ENCODE assay signal across 13 mouse cellular contexts in genomic region chr1:193496265-193497183, GRCm38 (mm10).
DNase-seq lines count a peak whose midpoint lies in the region; ATAC-seq and TF ChIP-seq lines count a peak whose summit lies in the region.
"Had no signal": no experiment of that assay in that cellular context is flagged by ENCODE, and none has a peak within 500 bp of the region (broad histone marks: within the 10 kb centered on the region; RNA-seq: fewer than 3 reads in every experiment).

No protein-coding gene starts in this region.

- H3K9me3 ChIP-seq in embryonic facial prominence, embryonic 12.5 days = no peaks in the 10 kb centered on the region
- no peaks in the 10 kb centered on the region for H3K9me3 ChIP-seq in forebrain, embryonic 15.5 days
- H3K9me3 ChIP-seq in limb, embryonic 13.5 days = no peaks in the 10 kb centered on the region
- no peaks in the 10 kb centered on the region for H3K9me3 ChIP-seq in heart, embryonic 11.5 days (replicated peaks; ENCODE audit: control insufficient read depth, low read length)

- no peak for TF ChIP-seq CTCF in layer of hippocampus, adult 2 months (conservative IDR thresholded peaks at IDR 0.05)

- no peak overlapping the region for H3K4me2 ChIP-seq in embryonic facial prominence, embryonic 12.5 days (replicated peaks)
- H3K4me2 ChIP-seq in forebrain, embryonic 15.5 days (replicated peaks) = no peak overlapping the region
- no peak overlapping the region for H3K4me2 ChIP-seq in limb, embryonic 13.5 days (replicated peaks)
- no peak overlapping the region for H3K4me2 ChIP-seq in heart, embryonic 11.5 days

- H3K4me3 ChIP-seq in embryonic facial prominence, embryonic 12.5 days = no peak overlapping the region
- no peak overlapping the region for H3K4me3 ChIP-seq in forebrain, embryonic 15.5 days
- H3K4me3 ChIP-seq in limb, embryonic 13.5 days = no peak overlapping the region
- no peak overlapping the region for H3K4me3 ChIP-seq in heart, embryonic 11.5 days (ENCODE audit: low read depth, low read length)
- H3K4me3 ChIP-seq in layer of hippocampus, adult 2 months = no peak overlapping the region
- H3K4me3 ChIP-seq: left cerebral cortex, adult 2 months had no signal

- peak; percentile 32 for DNase-seq in left cerebral cortex, postnatal 4 days
- DNase-seq in left cerebral cortex, postnatal 10 days (ENCODE audit: extremely low spot score in 1 of 2, low spot score in 2 of 2) = no peak
- DNase-seq in thymus, postnatal 0 days (ENCODE audit: low spot score) = no peak
- no peak for DNase-seq in layer of hippocampus, adult 2 months (ENCODE audit: low spot score in 2 of 2)
- DNase-seq: cerebellum, adult 9-11 months; heart, postnatal 14 days; kidney, postnatal 10 days had no signal

- peak overlapping the region; percentile 29; the same call in 1 of the 2 replicates for H3K9ac ChIP-seq in embryonic facial prominence, embryonic 12.5 days
- no peak overlapping the region for H3K9ac ChIP-seq in forebrain, embryonic 15.5 days (replicated peaks)
- H3K9ac ChIP-seq in limb, embryonic 13.5 days = no peak overlapping the region
- no peak overlapping the region for H3K9ac ChIP-seq in heart, embryonic 11.5 days (ENCODE audit: low read depth, low read length)

- H3K27me3 ChIP-seq in embryonic facial prominence, embryonic 12.5 days = 0 out of 2 replicates have a peak, but pooled peaks cover 3% of the 10 kb centered on the region
- no peaks in the 10 kb centered on the region for H3K27me3 ChIP-seq in forebrain, embryonic 15.5 days
- no peaks in the 10 kb centered on the region for H3K27me3 ChIP-seq in limb, embryonic 13.5 days
- H3K27me3 ChIP-seq in heart, embryonic 11.5 days (ENCODE audit: control insufficient read depth, insufficient read depth, low read length) = no peaks in the 10 kb centered on the region

- 40% methylated on average over 9 of the region's 9 CpGs for WGBS in embryonic facial prominence, embryonic 12.5 days
- WGBS in forebrain, embryonic 15.5 days = 26% methylated on average over 9 of the region's 9 CpGs
- 26% methylated on average over 9 of the region's 9 CpGs for WGBS in limb, embryonic 13.5 days
- whole genome bisulfite sequencing in heart, embryonic 11.5 days (ENCODE audit: insufficient replicate concordance) = 64% methylated on average over 9 of the region's 9 CpGs

- no peaks in the 10 kb centered on the region for H3K36me3 ChIP-seq in embryonic facial prominence, embryonic 12.5 days
- no peaks in the 10 kb centered on the region for H3K36me3 ChIP-seq in forebrain, embryonic 15.5 days
- H3K36me3 ChIP-seq in limb, embryonic 13.5 days = no peaks in the 10 kb centered on the region
- H3K36me3 ChIP-seq in heart, embryonic 11.5 days (ENCODE audit: control insufficient read depth, insufficient read depth, low read length) = no peaks in the 10 kb centered on the region

- peaks cover 2% of the 10 kb centered on the region; the same call in 1 of the 2 replicates for H3K4me1 ChIP-seq in embryonic facial prominence, embryonic 12.5 days
- peaks cover 10% of the 10 kb centered on the region for H3K4me1 ChIP-seq in forebrain, embryonic 15.5 days
- peaks cover 9% of the 10 kb centered on the region for H3K4me1 ChIP-seq in limb, embryonic 13.5 days
- no peaks in the 10 kb centered on the region for H3K4me1 ChIP-seq in heart, embryonic 11.5 days (ENCODE audit: control insufficient read depth, insufficient read depth, low read length)

- 0 out of 2 replicates have a peak, but pooled peaks have one; percentile 47 for ATAC-seq in embryonic facial prominence, embryonic 12.5 days (ENCODE audit: insufficient number of reproducible peaks, insufficient read depth, low FRiP score, low TSS enrichment)
- peak; percentile 51; the same call in 1 of the 2 replicates for ATAC-seq in forebrain, embryonic 15.5 days (replicated peaks)
- ATAC-seq in limb, embryonic 13.5 days (ENCODE audit: low FRiP score, low read depth) = peak; percentile 36
- no peak for ATAC-seq in heart, embryonic 11.5 days (replicated peaks; ENCODE audit: insufficient number of reproducible peaks, low FRiP score, low TSS enrichment)
- ATAC-seq: CD4-positive, CD25-positive, alpha-beta regulatory T cell, adult 4 months had no signal

- intact Hi-C loops in left cerebral cortex, postnatal 4 days (cut with DNase I) = no loop called here
- intact Hi-C loops in left cerebral cortex, postnatal 10 days (cut with DNase I) = no loop called here

- H3K27ac ChIP-seq in embryonic facial prominence, embryonic 12.5 days = no peak overlapping the region
- H3K27ac ChIP-seq in forebrain, embryonic 15.5 days (replicated peaks) = no peak overlapping the region
- H3K27ac ChIP-seq in limb, embryonic 13.5 days = no peak overlapping the region
- H3K27ac ChIP-seq in heart, embryonic 11.5 days (ENCODE audit: low read depth, low read length) = no peak overlapping the region
- H3K27ac ChIP-seq in layer of hippocampus, adult 2 months = no peak overlapping the region
- H3K27ac ChIP-seq: left cerebral cortex, adult 2 months had no signal
